In genomic region chr1:130387282-130387681, GRCm38 (mm10) we compare ENCODE assay signal across 20 mouse cellular contexts. TPM values are rescaled to one million over a fixed set of nuclear protein-coding genes. Genes with fewer than 3 reads are reported as not detected.
"Had no signal": no experiment of that assay in that cellular context is flagged by ENCODE, and none has a peak within 500 bp of the region (broad histone marks: within the 10 kb centered on the region; RNA-seq: fewer than 3 reads in every experiment).

No protein-coding gene starts in this region.

RNA-seq across cellular contexts. Expression of gene Cd55b, which starts 35.5 kb away (rescaled TPM):
- total RNA-seq: heart, adult 18-20 months; heart, postnatal 25 days; heart, postnatal 4 days; layer of hippocampus, adult 2 months; layer of hippocampus, postnatal 25 days; left cerebral cortex, postnatal 36 days had no signal
- polyA plus RNA-seq: heart, embryonic 10.5 days; heart, embryonic 12.5 days; heart, embryonic 14.5 days; hindbrain, embryonic 10.5 days; hindbrain, embryonic 12.5 days; hindbrain, embryonic 14.5 days; hindbrain, embryonic 16.5 days; inflammation-experienced regulatory T-cells, adult 6 months; intestine, embryonic 15.5 days; kidney, embryonic 14.5 days; limb, embryonic 10.5 days; limb, embryonic 12.5 days; limb, embryonic 14.5 days; liver, embryonic 14.5 days had no signal
